Mouse (Mus musculus): ENCODE measurements at regions not wholly inside any gene's neighbourhood (a gene's known extent, or its start where the extent isn't known, plus 50 kb on each side); places are given as distances from the start of the nearest gene placed in this dataset.
"Not testable (repeated sequence)": the region's sequence is repeated elsewhere in the genome, so short reads cannot be mapped to it uniquely, and the experiment has no call there.

- DNase-seq (ENCODE audit: low spot score) = no peak
These were observed 836.6 kb downstream of the Gm9195 start for GRCm38 (mm10) chr14:71654785-71655627.

DNA sequence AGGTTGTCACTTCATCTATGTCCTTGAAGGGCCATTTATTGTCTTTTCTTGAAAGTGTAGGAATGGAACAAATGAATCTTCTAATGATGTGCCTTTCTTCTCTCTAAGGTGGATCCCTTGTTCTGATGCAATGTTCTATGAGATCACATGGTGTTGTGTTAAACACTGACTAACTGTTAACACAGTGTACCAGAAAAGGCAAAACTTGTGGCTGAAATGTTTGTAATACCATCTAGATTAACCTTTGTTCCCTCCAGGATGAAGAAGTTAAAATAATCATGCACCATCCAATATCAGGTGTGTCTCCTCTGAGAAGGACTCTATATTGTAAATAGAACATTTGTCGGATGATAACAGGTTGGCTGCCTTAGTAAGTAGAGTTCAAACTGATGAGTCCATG lies 849.1 kb downstream of the Gm9195 start:
- no peak for DNase-seq (ENCODE audit: low spot score)

DNA sequence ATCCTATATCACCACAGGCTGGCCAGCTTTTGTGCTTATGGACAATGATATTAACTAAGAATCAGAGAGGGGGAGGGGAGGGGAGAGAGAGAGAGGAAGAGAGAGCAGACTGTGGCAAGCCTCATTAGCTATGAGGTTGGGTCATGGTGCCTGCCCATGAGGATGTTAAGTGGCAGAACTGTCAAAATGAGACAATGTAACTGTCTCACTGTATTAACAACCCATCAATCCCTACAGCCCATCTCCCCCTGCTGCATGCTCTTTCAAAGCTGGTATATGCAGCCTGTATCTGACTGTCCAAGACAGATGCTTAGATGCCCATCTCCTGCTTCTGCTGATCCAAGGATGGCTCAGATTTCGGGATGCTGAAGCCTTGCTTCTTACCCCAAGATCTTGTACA lies 852.6 kb downstream of the Gm9195 start:
- no peak for DNase-seq (ENCODE audit: low spot score)

DNA sequence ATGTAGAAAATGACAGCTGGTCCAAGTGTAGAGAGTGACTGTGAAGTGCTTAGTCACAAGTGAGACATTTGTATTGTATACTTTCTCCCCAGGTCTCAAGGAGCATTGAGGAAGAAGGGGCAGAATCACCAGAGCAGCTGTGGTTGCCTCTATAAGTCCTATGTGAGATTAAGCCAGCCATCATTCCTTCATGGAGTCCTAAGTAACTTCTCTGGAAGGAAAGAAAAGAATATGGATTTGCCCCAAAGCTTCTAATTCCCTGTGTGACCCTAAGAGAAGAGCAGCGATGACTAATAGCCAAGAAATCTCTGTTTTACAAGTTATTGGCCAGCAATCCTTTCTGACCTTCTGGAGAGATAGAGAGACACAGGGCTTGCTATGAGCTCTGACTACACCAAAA lies 856.5 kb downstream of the Gm9195 start:
- no peak for DNase-seq (ENCODE audit: low spot score)

GRCm38 (mm10) chr14:71609698-71610301 lies 881.8 kb downstream of the Gm9195 start:
- DNase-seq (ENCODE audit: low spot score) = no peak

GRCm38 (mm10) chr14:71603710-71604109 lies 887.9 kb downstream of the Gm9195 start:
- no peak for DNase-seq (ENCODE audit: low spot score)

GRCm38 (mm10) chr14:71597859-71598258 lies 893.8 kb downstream of the Gm9195 start:
- no peak for DNase-seq (ENCODE audit: low spot score)

DNA sequence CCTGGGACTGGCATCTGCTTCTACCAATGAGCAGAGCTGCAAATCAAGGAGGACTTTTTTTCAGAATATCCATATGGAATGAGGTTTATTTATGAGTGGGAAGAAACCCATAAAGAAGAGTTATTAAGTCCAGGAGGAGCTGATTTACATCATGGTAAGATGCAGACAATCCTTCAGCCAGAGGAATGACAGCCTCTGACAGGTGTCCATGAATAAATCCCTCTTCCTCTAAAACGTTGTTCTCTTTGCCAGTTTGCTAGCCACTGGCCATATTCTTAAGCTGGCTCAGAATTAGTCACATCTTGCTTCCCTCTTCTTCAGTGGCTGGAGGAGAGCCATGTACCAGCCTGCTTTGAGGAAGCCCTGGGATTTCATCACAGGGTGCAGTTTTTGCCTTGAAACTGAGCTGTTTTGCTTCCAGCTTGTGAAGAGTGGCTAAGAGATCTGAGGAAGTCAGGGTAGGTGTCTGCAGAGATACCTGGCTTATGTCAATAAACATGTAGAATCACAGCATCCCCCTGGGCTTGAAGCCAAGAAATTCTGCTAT lies 902.9 kb downstream of the Gm9195 start:
- no peak for DNase-seq (ENCODE audit: low spot score)

- DNase-seq (ENCODE audit: low spot score) = no peak
These were observed 903.6 kb downstream of the Gm9195 start for GRCm38 (mm10) chr14:71588006-71588405.

DNA sequence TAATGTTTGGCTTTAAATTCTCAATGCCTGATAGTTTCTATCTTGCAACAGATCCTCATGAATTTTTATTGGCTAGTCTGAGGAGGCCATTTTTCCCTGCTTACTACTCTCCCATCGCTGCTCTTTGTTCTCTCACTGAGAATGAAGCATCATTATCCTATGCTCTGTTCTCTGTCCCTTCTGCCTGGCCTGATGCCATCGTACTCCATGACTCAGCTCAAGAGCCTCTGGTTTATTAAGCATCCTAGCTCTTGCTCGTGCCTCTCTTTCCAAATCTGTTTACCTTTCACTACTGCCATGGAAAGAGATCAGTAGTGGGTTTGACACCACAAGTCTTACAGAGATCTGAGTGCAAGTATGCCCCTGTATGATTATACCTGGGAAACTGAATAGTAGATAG lies 926.8 kb downstream of the Gm9195 start:
- no peak for DNase-seq (ENCODE audit: low spot score)

GRCm38 (mm10) chr14:71561906-71562305 lies 929.7 kb downstream of the Gm9195 start:
- DNase-seq (ENCODE audit: low spot score) = no peak

DNA sequence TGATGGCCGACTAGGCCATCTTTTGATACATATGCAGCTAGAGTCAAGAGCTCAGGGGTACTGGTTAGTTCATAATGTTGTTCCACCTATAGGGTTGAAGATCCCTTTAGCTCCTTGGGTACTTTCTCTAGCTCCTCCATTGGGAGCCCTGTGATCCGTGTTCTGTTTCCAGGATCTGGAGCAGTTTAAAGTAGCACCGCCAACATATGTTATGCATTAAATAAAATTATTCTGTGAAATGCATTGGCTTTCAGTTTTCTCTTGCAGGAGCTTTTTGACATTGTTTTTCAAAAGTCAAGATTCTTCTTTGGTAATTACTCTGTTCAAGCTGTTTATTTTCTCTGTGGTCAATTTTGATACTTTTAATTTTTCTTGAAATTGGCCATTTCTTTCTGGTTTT lies 937.3 kb downstream of the Gm9195 start:
- not testable (repeated sequence) for DNase-seq (ENCODE audit: low spot score)

GRCm38 (mm10) chr14:71543580-71543979 lies 943.9 kb upstream of the Fam160b2 start:
- no peak for DNase-seq (ENCODE audit: low spot score)

- DNase-seq (ENCODE audit: low spot score) = no peak
These were observed 932.5 kb upstream of the Fam160b2 start for GRCm38 (mm10) chr14:71532074-71532659.

- DNase-seq (ENCODE audit: low spot score) = no peak
These were observed 931.7 kb upstream of the Fam160b2 start for GRCm38 (mm10) chr14:71531298-71531697.

DNA sequence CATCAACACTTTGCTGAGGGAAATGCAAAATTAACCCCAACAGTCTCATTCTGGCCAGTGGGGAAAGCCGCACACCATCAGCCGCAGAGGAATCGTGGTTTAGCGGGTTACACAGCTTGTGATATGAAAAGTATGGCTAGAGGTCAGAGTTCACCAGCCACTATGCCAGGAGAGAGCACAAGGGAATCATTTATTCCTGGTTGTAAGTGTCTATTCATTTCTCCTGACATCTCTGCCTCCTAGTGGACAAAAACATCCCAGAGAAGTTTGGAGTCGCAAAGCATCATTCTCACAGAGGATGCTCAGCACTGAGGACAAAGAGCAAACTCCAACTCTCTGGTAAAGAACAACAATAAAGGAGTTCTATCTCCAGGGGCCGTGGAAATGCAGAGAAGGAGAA lies 930.8 kb upstream of the Fam160b2 start:
- no peak for DNase-seq (ENCODE audit: low spot score)

DNA sequence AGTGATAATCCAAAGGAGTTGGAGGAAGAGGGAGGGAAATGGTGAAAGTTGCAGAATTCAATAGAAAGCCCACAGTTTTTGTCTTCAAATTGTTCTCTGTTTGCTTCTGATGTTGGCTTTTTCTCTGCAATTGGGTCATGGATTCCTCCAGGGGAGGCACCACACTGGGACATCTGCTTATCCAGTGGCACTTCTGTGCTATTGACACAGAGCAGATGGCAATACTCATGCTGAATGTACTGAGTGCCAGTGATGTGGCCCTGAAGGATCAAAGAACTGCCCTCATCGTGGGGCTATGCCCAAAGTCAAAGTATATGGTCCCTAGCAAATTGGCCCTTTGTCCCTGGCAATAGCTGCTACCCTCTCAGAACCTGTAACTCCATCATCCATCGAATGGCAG lies 918.9 kb upstream of the Fam160b2 start:
- DNase-seq (ENCODE audit: low spot score) = no peak

DNA sequence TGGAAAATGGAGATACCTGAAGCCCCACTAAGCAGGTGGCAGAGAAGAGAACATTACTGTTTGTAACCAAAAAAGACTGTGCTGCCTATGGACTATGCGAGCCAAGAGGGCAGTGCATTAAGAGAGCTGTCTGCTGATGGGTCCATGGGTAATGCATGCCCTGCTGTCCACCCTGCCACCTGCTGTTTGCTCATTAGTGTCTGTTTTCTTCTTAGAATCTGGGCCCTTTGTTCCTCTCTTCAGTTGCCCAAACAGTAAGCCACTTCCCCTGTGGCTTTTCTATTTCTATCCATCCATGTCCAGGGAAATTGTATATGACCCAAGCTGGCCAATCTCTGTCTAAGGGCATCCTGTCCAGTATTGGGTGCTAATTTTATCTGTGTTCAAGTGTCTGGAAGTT lies 901.2 kb upstream of the Fam160b2 start:
- no peak for DNase-seq (ENCODE audit: low spot score)

- DNase-seq (ENCODE audit: low spot score) = no peak
These were observed 891.6 kb upstream of the Fam160b2 start for GRCm38 (mm10) chr14:71491201-71491600.

GRCm38 (mm10) chr14:71486176-71486970 lies 886.7 kb upstream of the Fam160b2 start:
- no peak for DNase-seq (ENCODE audit: low spot score)

DNA sequence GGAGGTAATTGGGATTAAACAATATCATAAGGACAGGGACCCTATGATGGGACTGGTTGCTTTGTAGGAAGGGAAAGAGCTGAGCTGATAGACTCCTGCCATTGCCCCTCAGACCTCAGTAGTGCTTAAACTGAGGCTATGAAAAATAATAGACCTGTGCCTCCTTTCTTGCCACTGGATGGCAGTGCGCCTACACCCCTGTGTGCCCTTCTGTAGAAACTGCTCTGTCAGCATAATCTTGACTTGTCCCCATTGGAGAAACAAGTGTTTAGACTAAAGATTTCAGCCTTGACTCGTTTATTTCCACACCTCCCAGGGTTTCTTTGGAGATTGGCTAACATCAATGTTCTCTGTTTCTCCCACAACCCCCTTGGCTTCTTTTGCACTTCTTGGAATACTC lies 876.0 kb upstream of the Fam160b2 start:
- no peak for DNase-seq (ENCODE audit: low spot score)

- no peak for DNase-seq (ENCODE audit: low spot score)
These were observed 874.3 kb upstream of the Fam160b2 start for GRCm38 (mm10) chr14:71473907-71474306.

All from T-cell, adult 2 months (primary cell).